Mouse (Mus musculus) adrenal gland, postnatal 36 days (tissue): ENCODE measurements around the gene Pak2. TPM values are rescaled to one million over a fixed set of nuclear protein-coding genes. Genes with fewer than 3 reads are reported as not detected.

ENCODE experiments used
- DNase-seq, 2 experiments: peaks; one replicate each; pipeline ENCODE4 v3.0.0; 2021; ENCODE audit warnings: mixed read lengths in 1 of 2
- microRNA-seq: library from miRNA; unstranded; fragments of <30 nt; microRNA quantifications from one replicate; pipeline ENCODE4 v1.2.0, GENCODE M21; 2021
- total RNA-seq, 2 experiments: library from RNA; stranded (reverse); gene quantifications; 2 replicates each; pipeline ENCODE4 v1.2.3; 2021

The Pak2 gene
- total RNA-seq, 2 experiments from 2014 or later, result 57.5 to 67.9 TPM

DNA sequence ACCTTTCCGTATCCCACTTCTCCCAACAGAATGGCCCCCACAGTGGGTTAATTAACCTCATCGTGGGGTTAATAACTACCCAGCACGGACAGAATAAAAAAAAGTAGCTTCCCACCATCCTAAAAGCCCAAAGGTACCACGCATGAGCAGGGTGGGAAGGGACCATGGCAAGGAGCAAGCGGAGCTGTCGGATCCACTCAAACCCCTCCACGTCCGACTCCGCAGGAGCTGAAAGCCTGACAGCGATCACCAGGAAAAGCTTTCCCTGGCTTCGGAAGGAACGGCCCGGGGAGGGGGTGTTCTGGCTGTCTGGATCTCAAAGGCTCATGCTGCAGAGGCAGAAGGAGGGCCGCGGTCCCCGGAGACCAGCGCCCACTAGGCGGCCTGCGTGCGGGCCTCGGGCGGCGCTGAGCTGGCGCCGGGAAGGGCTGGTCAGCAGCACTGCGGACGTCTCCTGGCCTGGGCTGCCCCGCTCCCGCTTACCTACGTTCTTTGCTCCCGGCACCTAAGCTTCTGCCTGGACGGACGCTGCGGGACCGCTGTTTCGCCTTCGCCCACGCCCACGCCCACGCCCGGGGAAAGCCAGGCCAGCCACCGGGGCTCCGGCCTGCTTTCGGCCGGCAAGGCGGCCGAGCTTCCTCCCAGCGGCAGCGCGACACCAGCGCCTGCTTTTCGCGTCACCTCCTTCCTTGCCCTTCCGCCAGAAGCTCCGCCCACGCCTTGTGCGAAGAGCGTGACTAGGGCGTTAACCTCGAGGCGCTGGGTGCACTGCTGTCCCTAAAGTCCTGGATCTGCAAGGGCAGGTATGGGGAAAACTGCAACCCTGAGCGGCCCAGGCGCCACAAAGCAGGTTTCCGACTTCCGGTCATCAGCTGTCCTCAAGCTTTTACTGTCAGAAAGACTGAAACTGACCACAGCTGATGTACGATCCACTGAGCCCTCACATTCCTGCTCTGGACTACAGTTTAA lies 76.3 kb downstream of the Pak2 start, which contains the start of gene Senp5:
Gene Senp5, minus strand, starts transcription at position 779 of the 969 bp plus-strand sequence.
- peak; percentile 95 to 96 for DNase-seq

DNA sequence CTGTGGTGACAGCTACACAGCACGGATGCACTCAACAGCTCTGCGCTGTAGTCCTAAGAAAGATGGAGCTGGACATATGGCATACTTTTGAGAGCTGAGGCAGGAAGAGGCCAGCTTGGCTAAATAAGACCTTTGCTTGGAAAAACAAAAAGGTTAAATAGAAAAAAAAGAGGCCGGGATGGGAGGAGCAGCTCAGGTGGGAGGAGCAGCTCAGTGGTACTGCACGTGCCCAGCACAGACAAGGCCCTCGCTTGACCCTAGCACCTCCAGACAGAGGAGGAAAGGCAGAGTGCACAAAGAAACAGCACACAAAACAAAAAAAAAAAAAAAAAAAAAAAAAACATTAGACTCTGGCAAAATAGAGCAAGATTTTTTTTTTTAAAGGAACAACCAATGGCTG lies 82.8 kb downstream of the Pak2 start:
- no peak for DNase-seq

DNA sequence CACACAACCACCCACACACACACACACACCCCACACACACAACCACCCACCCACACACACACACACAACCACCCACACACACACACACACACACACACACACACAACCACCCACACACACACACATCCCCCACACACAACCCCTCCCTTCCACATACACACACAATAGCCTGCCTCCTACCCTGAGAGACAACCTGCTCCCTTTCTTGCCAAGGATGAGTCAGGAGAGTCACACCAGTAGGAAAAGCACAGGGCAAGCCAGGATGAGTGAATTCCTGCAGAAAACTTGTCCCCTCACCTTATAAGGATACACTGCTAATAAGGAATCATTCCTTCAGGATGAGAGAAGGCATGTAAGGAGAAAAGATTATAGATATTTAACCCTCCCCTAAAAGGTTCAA lies 85.2 kb downstream of the Pak2 start:
- DNase-seq, result no peak

DNA sequence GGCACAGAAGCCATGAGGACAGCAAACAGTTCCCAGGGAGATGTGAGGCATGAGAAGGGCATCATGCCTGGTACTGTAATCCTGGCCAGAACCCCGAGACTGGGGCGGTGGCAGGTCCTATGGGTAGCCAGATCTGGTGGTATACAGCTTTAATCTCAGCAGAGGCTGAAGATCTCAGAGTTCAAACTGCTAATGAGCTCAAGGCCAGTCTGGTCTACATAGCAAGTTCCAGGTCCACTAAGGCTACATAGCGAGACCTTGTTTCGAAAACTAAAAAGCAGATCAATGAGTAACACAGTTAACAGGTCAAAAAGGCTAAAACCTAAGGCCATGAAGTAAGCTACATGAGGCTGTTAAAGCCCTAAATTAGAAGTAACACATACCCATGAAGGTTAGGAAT lies 85.9 kb downstream of the Pak2 start:
- no peak for DNase-seq

DNA sequence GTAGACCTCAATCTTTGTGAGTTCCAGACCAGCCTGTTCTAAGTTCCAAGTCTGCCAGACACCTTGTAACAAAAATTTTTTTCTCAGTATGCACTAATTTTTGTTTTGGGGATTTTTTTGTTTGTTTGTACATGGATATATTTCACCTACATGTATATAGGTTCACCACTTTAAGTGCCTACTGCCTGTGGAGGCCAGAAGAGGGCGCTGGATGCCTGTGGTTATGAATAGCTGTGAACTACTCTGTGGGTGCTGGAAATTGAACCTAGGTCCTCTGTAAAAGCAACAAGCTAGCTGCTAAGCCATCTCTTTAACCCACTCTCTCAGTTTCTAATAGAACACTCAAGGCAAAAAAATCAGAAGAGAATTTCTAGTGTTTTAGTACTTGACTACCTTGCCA lies 87.1 kb downstream of the Pak2 start:
- DNase-seq, result no peak

DNA sequence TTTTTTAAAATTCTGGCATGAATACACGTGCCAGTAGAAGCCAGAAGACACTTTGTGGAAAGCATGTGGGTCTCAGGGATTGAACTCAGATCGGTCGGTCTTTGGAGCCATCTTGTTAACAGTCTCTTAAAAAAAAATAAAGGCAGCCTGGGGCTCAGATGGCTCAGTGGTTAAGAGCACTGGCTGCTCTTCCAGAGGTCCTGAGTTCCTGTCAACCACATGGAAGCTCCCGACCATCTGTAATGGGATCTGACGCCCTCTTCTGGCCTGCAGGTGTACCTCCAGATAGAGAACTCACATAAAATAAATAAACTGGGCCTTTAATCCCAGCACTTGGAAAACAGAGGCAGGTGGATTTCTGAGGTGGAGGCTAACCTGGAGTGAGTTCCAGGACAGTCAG lies 98.2 kb downstream of the Pak2 start:
- DNase-seq, result peak in 1 of 2 experiments; percentile 7

DNA sequence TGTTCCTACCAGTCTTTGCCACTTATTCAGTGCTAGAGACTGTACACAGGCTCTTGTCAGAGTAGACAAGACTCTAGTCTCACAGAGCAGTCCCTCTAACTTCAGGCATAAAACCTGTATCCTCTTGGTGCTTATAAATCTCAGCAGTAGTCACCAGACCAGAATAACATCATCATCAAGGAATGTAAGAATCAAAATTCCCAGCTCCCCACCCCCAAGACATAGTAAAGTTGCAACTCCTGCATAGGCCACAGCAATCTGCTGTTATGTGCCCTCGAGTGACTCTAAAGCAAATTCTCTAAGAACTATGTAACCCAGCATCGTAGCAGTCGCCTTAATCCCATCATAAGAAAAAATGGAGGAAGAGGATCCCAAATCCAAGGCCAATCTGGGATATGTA lies 99.6 kb downstream of the Pak2 start:
- DNase-seq, result no peak

DNA sequence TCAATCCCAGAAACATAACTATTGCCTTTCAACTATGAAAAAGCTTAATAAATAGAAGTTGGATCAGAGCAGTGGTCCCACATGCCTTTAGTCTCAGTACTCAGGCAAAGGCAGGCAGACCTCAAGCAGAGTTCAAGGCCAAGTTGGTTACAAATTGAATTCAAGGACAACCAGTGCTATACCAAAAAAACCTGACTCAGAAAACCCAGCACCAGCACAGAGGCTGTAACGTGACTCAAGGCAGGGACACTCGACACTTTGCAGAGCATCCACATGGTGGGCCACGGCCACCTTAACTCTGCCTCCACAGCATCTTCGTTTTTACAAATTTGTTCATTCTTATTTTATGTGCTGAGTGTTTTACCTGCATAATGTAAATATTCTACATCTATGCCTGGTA lies 103.9 kb downstream of the Pak2 start:
- DNase-seq, result peak; percentile 25 to 32

Small RNAs within 50 kb of the gene (microRNA-seq; reads per million reads assigned to microRNA genes)
- gene Gm26269, result not detected

Other genes starting within 250 kb of the Pak2 start
- not detected for gene Meltf, start 200.5 kb downstream of the Pak2 start, total RNA-seq
- 1 to 10 TPM in 1 of 2 experiments, under 1 TPM in 1; 0.23 to 1.0 TPM for gene Pigz, start 145.5 kb downstream of the Pak2 start, total RNA-seq
- gene 0610012G03Rik, start 130.8 kb downstream of the Pak2 start, total RNA-seq, result 10 to 100 TPM; 42.0 to 42.9 TPM
- gene Ncbp2, start 130.8 kb downstream of the Pak2 start, total RNA-seq, result 10 to 100 TPM; 52.8 to 57.9 TPM
- 10 to 100 TPM; 21.6 to 25.6 TPM for gene Senp5, start 76.1 kb downstream of the Pak2 start, total RNA-seq
- gene Pigx, start 20.4 kb upstream of the Pak2 start, total RNA-seq, result 10 to 100 TPM; 25.9 to 34.1 TPM
- 10 to 100 TPM; 11.7 to 12.6 TPM for gene Cep19, start 20.5 kb upstream of the Pak2 start, total RNA-seq
- gene Nrros, start 86.3 kb upstream of the Pak2 start, total RNA-seq, result 1 to 10 TPM; 5.3 to 8.2 TPM
- gene Bex6, start 100.5 kb upstream of the Pak2 start, total RNA-seq, result not detected
- 10 to 100 TPM; 20.7 to 21.4 TPM for gene Fbxo45, start 167.8 kb upstream of the Pak2 start, total RNA-seq
- 10 to 100 TPM; 13.7 to 14.8 TPM for gene Wdr53, start 167.9 kb upstream of the Pak2 start, total RNA-seq
- under 1 TPM in 1 of 2 experiments, not detected in 1; 0.30 TPM for gene Smco1, start 192.1 kb upstream of the Pak2 start, total RNA-seq
- gene Rnf168, start 198.1 kb upstream of the Pak2 start, total RNA-seq, result 10 to 100 TPM; 24.6 to 27.7 TPM